Comparison of ENCODE assay signal across 26 mouse cellular contexts in the genomic region with DNA sequence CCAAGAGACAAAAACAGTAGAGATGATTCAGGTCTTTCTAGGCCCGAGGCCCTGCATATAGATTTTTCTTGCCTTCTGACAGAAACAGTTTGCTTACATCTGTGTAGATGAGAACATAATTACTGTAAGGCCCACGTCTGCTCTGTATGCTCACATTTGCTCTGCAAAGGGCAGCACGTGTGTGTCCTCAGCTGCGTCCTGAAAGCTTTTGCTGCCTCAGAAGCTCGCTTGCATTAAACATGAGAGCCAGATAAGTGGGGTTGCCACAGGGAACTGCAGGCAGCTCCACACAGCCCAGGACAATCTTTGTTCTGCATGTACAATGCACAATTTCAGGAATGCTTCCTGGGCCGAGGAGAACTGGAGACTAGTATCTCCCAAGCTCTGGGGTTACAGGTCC. TPM values are rescaled to one million over a fixed set of nuclear protein-coding genes. Genes with fewer than 3 reads are reported as not detected.
DNase-seq lines count a peak whose midpoint lies in the region; ATAC-seq and TF ChIP-seq lines count a peak whose summit lies in the region.
"Had no signal": no experiment of that assay in that cellular context is flagged by ENCODE, and none has a peak within 500 bp of the region (broad histone marks: within the 10 kb centered on the region; RNA-seq: fewer than 3 reads in every experiment).

No protein-coding gene starts in this region.

- intact Hi-C loops in heart, postnatal 25 days (cut with DNase I): no loop called here

- no peak overlapping the region for H3K4me3 ChIP-seq in intestine, postnatal 0 days (ENCODE audit: low read depth, low read length)
- no peak overlapping the region for H3K4me3 ChIP-seq in intestine, embryonic 16.5 days (ENCODE audit: low read length)
- H3K4me3 ChIP-seq in midbrain, embryonic 16.5 days (ENCODE audit: low read depth, low read length): no peak overlapping the region
- H3K4me3 ChIP-seq: embryonic facial prominence, embryonic 15.5 days; heart, adult 2 months; heart, embryonic 13.5 days; left cerebral cortex, adult 2 months; myocyte; neural tube, embryonic 15.5 days had no signal

- WGBS in intestine, postnatal 0 days: 69% methylated on average over 6 of the region's 6 CpGs
- WGBS in intestine, embryonic 16.5 days: 60% methylated on average over 6 of the region's 6 CpGs
- WGBS in midbrain, embryonic 16.5 days: 26% methylated on average over 6 of the region's 6 CpGs

- no peak for ATAC-seq in intestine, postnatal 0 days
- ATAC-seq in intestine, embryonic 16.5 days: no peak
- peak; percentile 52 for ATAC-seq in midbrain, embryonic 16.5 days
- ATAC-seq in erythroid progenitor cell, adult 5-6 weeks (replicated peaks; ENCODE audit: low FRiP score, poor library complexity, severe bottlenecking): no peak
- ATAC-seq: activated CD4-positive, CD25-positive, alpha-beta regulatory T cell, adult 4 months had no signal

- peak; percentile 24 for DNase-seq in R1 (ENCODE audit: low read depth, low spot score)
- DNase-seq in brain, embryonic 14.5 days (ENCODE audit: low read depth): peak; percentile 76
- DNase-seq in heart, postnatal 25 days (ENCODE audit: low spot score): no peak
- DNase-seq: adrenal gland, postnatal 25 days; cerebellum, adult 9-11 months; gastrocnemius, postnatal 36 days; heart, adult 2 months; heart, postnatal 14 days; kidney, adult 8-10 months; kidney, postnatal 36 days; left cerebral cortex, postnatal 4 days; liver; lung, postnatal 4 days; thymus, adult 2 months; thymus, postnatal 4 days had no signal

- peak overlapping the region; percentile 88 for H3K27ac ChIP-seq in intestine, postnatal 0 days (ENCODE audit: low read depth, low read length)
- H3K27ac ChIP-seq in intestine, embryonic 16.5 days (ENCODE audit: low read length): no peak overlapping the region
- H3K27ac ChIP-seq in midbrain, embryonic 16.5 days (ENCODE audit: low read length): no peak overlapping the region
- H3K27ac ChIP-seq: embryonic facial prominence, embryonic 15.5 days; heart, adult 2 months; heart, embryonic 13.5 days; left cerebral cortex, adult 2 months; neural tube, embryonic 15.5 days; stomach, postnatal 0 days had no signal

- no peak for TF ChIP-seq POLR2A in brain, embryonic 14.5 days (IDR thresholded peaks at IDR 0.05; ENCODE audit: borderline replicate concordance, extremely low read depth, insufficient read depth, insufficient read length, poor library complexity, severe bottlenecking)

- H3K9ac ChIP-seq in intestine, postnatal 0 days (ENCODE audit: low read depth, low read length): no peak overlapping the region
- no peak overlapping the region for H3K9ac ChIP-seq in intestine, embryonic 16.5 days (ENCODE audit: low read depth, low read length)
- no peak overlapping the region for H3K9ac ChIP-seq in midbrain, embryonic 16.5 days (ENCODE audit: low read depth, low read length)
- H3K9ac ChIP-seq: embryonic facial prominence, embryonic 15.5 days; heart, embryonic 13.5 days; neural tube, embryonic 15.5 days had no signal

- no peaks in the 10 kb centered on the region for H3K36me3 ChIP-seq in intestine, postnatal 0 days (ENCODE audit: control insufficient read depth, insufficient read depth)
- no peaks in the 10 kb centered on the region for H3K36me3 ChIP-seq in intestine, embryonic 16.5 days (ENCODE audit: control insufficient read depth, insufficient read depth, low read length)
- no peaks in the 10 kb centered on the region for H3K36me3 ChIP-seq in midbrain, embryonic 16.5 days (ENCODE audit: control insufficient read depth, insufficient read depth, low read length)
- H3K36me3 ChIP-seq: embryonic facial prominence, embryonic 15.5 days; heart, embryonic 13.5 days; neural tube, embryonic 15.5 days had no signal

- H3K4me2 ChIP-seq in intestine, postnatal 0 days (replicated peaks; ENCODE audit: low read depth): no peak overlapping the region
- no peak overlapping the region for H3K4me2 ChIP-seq in intestine, embryonic 16.5 days (ENCODE audit: low read depth, low read length)
- no peak overlapping the region for H3K4me2 ChIP-seq in midbrain, embryonic 16.5 days (ENCODE audit: low read length)
- H3K4me2 ChIP-seq: embryonic facial prominence, embryonic 15.5 days; heart, embryonic 13.5 days; neural tube, embryonic 15.5 days had no signal

- no peaks in the 10 kb centered on the region for H3K27me3 ChIP-seq in intestine, postnatal 0 days (replicated peaks; ENCODE audit: control insufficient read depth, insufficient read depth, low read length)
- H3K27me3 ChIP-seq in intestine, embryonic 16.5 days (replicated peaks; ENCODE audit: control insufficient read depth, insufficient read depth, low read length): no peaks in the 10 kb centered on the region
- no peaks in the 10 kb centered on the region for H3K27me3 ChIP-seq in midbrain, embryonic 16.5 days (ENCODE audit: control insufficient read depth, insufficient read depth, low read depth, low read length)
- H3K27me3 ChIP-seq: embryonic facial prominence, embryonic 15.5 days; heart, embryonic 13.5 days; neural tube, embryonic 15.5 days had no signal

- H3K9me3 ChIP-seq in intestine, postnatal 0 days (ENCODE audit: control insufficient read depth): no peaks in the 10 kb centered on the region
- no peaks in the 10 kb centered on the region for H3K9me3 ChIP-seq in intestine, embryonic 16.5 days (ENCODE audit: control insufficient read depth, low read length)
- H3K9me3 ChIP-seq in midbrain, embryonic 16.5 days (replicated peaks; ENCODE audit: control insufficient read depth, low read length, poor library complexity, severe bottlenecking): no peaks in the 10 kb centered on the region
- H3K9me3 ChIP-seq: embryonic facial prominence, embryonic 15.5 days; heart, embryonic 13.5 days; neural tube, embryonic 15.5 days had no signal

- peaks cover 12% of the 10 kb centered on the region; the same call in 1 of the 2 replicates for H3K4me1 ChIP-seq in intestine, postnatal 0 days (replicated peaks; ENCODE audit: control insufficient read depth, insufficient read depth, low read length)
- H3K4me1 ChIP-seq in intestine, embryonic 16.5 days (ENCODE audit: control insufficient read depth, insufficient read depth, low read length): peaks cover 16% of the 10 kb centered on the region
- no peaks in the 10 kb centered on the region for H3K4me1 ChIP-seq in midbrain, embryonic 16.5 days (ENCODE audit: control insufficient read depth, insufficient read depth, low read length)

- TF ChIP-seq CTCF in intestine, postnatal 0 days (IDR thresholded peaks at IDR 0.05; ENCODE audit: low read depth): no peak
- no peak for TF ChIP-seq CTCF in brain, embryonic 14.5 days (IDR thresholded peaks at IDR 0.05; ENCODE audit: borderline replicate concordance, extremely low read depth, insufficient read depth, insufficient read length)

RNA-seq across cellular contexts. Expression of a gene that starts 41.9 kb away (rescaled TPM):
- polyA plus RNA-seq in intestine, postnatal 0 days (2015; fragmentation: Nextera tagmentation; extraction: Ambion mirVana): 13.9 and 14.9 TPM in 2 replicates
- polyA plus RNA-seq in intestine, embryonic 16.5 days (2015; fragmentation: Nextera tagmentation; extraction: Ambion mirVana): 9.9 and 11.8 TPM in 2 replicates
- 18.2 and 21.6 TPM in 2 replicates for polyA plus RNA-seq in brain, embryonic 14.5 days (2012; rRNA removed)
- polyA plus RNA-seq in midbrain, embryonic 16.5 days (2015; fragmentation: Nextera tagmentation; extraction: Ambion mirVana): 12.6 and 13.1 TPM in 2 replicates
- total RNA-seq in heart, postnatal 25 days (2021): 10 to 100 TPM in 1 of 2 experiments, 1 to 10 TPM in 1; 9.9 to 12.4 TPM
- total RNA-seq in erythroid progenitor cell, adult 5-6 weeks (2015; ENCODE audit: low replicate concordance): 19.5 and 20.1 TPM in 2 replicates
- 8.5 and 15.5 TPM in 2 replicates for total RNA-seq in erythroid progenitor cell, adult 5-6 weeks (2017; ENCODE audit: low replicate concordance)

RNA-seq across cellular contexts. Expression of a gene that starts 50.3 kb away (rescaled TPM):
- 7.1 and 7.7 TPM in 2 replicates for polyA plus RNA-seq in intestine, postnatal 0 days (2015; fragmentation: Nextera tagmentation; extraction: Ambion mirVana)
- 16.4 and 19.8 TPM in 2 replicates for polyA plus RNA-seq in intestine, embryonic 16.5 days (2015; fragmentation: Nextera tagmentation; extraction: Ambion mirVana)
- 19.8 and 21.6 TPM in 2 replicates for polyA plus RNA-seq in brain, embryonic 14.5 days (2012; rRNA removed)
- polyA plus RNA-seq in midbrain, embryonic 16.5 days (2015; fragmentation: Nextera tagmentation; extraction: Ambion mirVana): 15.5 and 17.3 TPM in 2 replicates
- 1 to 10 TPM; 3.8 to 9.1 TPM for total RNA-seq in heart, postnatal 25 days (2021)
- total RNA-seq in erythroid progenitor cell, adult 5-6 weeks (2015; ENCODE audit: low replicate concordance): not detected in 2 replicates
- 2.7 TPM in 1 of 2 replicates, not detected in the other for total RNA-seq in erythroid progenitor cell, adult 5-6 weeks (2017; ENCODE audit: low replicate concordance)
